Mouse (Mus musculus) spleen, adult 2 months (tissue): ENCODE measurements around the gene Samd4. TPM values are rescaled to one million over a fixed set of nuclear protein-coding genes. Genes with fewer than 3 reads are reported as not detected.

Experiments used
- DNase-seq, 2 experiments: peaks; one replicate each; pipeline versions ENCODE4 v3.0.0 to v3.0.0-alpha.2; 2012 to 2021; ENCODE audit warnings: low spot score in 2 of 2, low read depth in 1 of 2
- H3K27ac ChIP-seq: fragments of 200-500 bp; 2 replicates; pipeline ENCODE4 v1.5.1; 2012; ENCODE audit warnings: low read length, inconsistent platforms; ENCODE audit not compliant: insufficient read depth
- H3K27me3 ChIP-seq: fragments of 200-500 bp; 2 replicates; pipeline ENCODE4 v1.6.1; 2012; ENCODE audit warnings: mild to moderate bottlenecking, moderate library complexity, low read length, inconsistent platforms; ENCODE audit not compliant: control insufficient read depth, insufficient read depth
- H3K36me3 ChIP-seq: fragments of 200-500 bp; 2 replicates; pipeline ENCODE4 v1.6.1; 2012; ENCODE audit warnings: mild to moderate bottlenecking, low read length, inconsistent platforms; ENCODE audit not compliant: control insufficient read depth, insufficient read depth
- H3K4me1 ChIP-seq: fragments of 200-500 bp; 2 replicates; pipeline ENCODE4 v1.6.1; 2011; ENCODE audit warnings: inconsistent platforms; ENCODE audit not compliant: control insufficient read depth, insufficient read depth, insufficient read length
- H3K4me3 ChIP-seq: fragments of 200-500 bp; 2 replicates; pipeline ENCODE4 v1.5.1; 2011; ENCODE audit warnings: mild to moderate bottlenecking, inconsistent platforms; ENCODE audit not compliant: insufficient read depth, insufficient read length; ENCODE audit errors: extremely low read depth
- CTCF ChIP-seq: fragments of 200-500 bp; IDR thresholded peaks from 2 replicates; pipeline ENCODE4 v1.5.1; 2011; ENCODE audit warnings: mild to moderate bottlenecking, inconsistent platforms; ENCODE audit not compliant: insufficient read depth, insufficient read length, insufficient replicate concordance; ENCODE audit errors: extremely low read depth
- POLR2A ChIP-seq: fragments of 200-500 bp; IDR thresholded peaks from 2 replicates; pipeline ENCODE4 v1.6.1; 2011; ENCODE audit warnings: low read depth, low read length, inconsistent platforms
- WGBS: fragments of 180-500 bp; shearing (Covaris S2); methylation state at CpG from one replicate; pipeline ENCODE4 v1.1.7; 2018; 5-methylcytosine and 5-hydroxymethylcytosine counted together
- polyA plus RNA-seq: library from polyadenylated mRNA; depleted of rRNA; stranded (reverse); fragments of >200 nt; gene quantifications from 2 replicates; pipeline ENCODE4 v1.2.3, GENCODE M21; 2012

Samd4 gene
- polyA plus RNA-seq, 1 experiment = 3.7 TPM

DNA sequence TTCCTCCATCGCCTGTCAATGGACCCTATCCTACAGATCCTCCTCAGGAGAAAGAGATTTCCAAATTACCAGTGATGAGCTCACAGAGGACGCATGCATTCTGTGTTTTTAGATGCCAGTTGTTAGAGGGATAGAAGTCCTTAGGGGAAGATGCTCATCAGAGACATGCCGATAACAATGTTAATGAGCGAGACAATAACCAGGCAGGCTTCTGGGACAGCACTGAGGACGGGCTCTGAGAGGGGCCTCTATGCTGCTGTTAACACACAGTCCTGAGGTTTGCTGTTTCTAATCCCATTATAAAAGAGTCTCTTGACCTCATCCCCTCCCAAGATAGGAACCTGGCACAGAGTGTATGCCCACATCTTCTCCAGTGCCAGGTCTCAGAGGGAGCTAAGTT lies 171.2 kb downstream of the Samd4 start:
- no peaks in the 10 kb centered on the region for H3K27me3 ChIP-seq
- H3K4me3 ChIP-seq = no peak overlapping the region
- H3K4me1 ChIP-seq = no peaks in the 10 kb centered on the region
- H3K27ac ChIP-seq = no peak overlapping the region
- TF ChIP-seq CTCF (no peak), POLR2A (no peak)
- 90% methylated on average over 5 of the region's 5 CpGs for WGBS
- DNase-seq = no peak
- H3K36me3 ChIP-seq = no peaks in the 10 kb centered on the region

DNA sequence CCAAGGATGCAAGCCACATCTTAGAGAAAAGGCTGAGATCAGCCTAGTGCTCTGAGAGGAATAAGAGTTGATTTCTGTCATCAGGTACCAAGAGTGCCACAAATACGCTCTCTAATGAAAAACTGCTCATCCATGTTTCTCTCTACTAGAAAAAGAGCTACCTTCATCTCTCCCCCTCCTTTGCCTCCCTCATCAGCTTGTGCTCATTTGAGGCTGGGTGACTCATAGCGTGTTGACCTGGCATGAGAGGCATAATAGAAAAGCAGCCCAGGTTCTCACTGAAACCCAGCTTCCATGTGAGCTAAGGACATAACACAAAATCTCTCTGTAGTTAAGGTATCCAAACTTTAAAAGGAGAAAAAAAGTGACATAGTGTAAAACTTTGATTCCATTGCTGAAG lies 176.3 kb downstream of the Samd4 start:
- DNase-seq = no peak
- H3K4me1 ChIP-seq = no peaks in the 10 kb centered on the region
- 91% methylated on average over 2 of the region's 2 CpGs for WGBS
- H3K4me3 ChIP-seq = no peak overlapping the region
- no peaks in the 10 kb centered on the region for H3K27me3 ChIP-seq
- H3K27ac ChIP-seq = no peak overlapping the region
- TF ChIP-seq POLR2A (no peak), CTCF (no peak)
- no peaks in the 10 kb centered on the region for H3K36me3 ChIP-seq

DNA sequence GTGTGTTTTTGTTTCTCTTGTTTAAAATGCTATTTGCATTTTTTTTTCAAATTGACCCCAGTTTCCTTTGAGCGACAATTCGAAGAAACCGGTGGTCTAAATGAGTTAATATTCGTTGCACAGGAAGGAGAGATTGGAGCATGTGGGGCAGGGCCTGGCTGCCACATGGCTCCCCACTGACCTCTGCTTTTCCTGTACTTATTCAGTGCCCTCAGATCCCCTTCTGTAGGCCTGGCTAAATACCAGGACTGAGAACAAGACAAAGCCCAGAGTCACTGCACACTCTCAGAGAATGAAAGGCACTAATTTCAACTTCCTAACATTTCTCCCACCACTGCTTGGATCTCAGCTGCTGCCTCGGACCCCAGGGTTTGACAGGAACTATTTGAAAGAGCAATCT lies 182.4 kb downstream of the Samd4 start:
- Histone ChIP-seq H3K27ac (no peak overlapping the region), H3K36me3 (no peaks in the 10 kb centered on the region), H3K27me3 (no peaks in the 10 kb centered on the region), H3K4me1 (no peaks in the 10 kb centered on the region), H3K4me3 (no peak overlapping the region)
- WGBS = 17% methylated on average over 5 of the region's 5 CpGs
- TF ChIP-seq CTCF = no peak
- no peak for TF ChIP-seq POLR2A
- DNase-seq = no peak

DNA sequence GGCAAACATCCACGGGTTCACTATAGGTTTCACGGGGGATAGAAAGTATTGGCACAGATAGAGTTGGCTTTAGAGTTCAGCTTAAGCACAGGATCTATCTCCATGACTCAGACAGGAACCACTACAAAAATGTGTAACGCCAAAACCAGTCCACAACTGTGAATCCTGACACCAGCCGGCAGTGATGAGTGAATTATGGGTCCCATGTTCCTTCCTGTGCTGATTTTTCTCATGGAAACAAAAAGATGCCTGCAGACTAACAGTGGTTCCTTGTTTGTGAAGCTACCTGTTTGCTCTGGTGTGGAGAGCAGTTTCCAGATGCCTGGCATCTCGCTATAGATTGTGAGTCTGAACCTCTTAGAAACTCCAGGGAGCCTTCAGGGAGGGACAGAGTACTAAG lies 184.2 kb downstream of the Samd4 start:
- H3K4me1 ChIP-seq = no peaks in the 10 kb centered on the region
- WGBS = 55% methylated on average over 5 of the region's 5 CpGs

DNA sequence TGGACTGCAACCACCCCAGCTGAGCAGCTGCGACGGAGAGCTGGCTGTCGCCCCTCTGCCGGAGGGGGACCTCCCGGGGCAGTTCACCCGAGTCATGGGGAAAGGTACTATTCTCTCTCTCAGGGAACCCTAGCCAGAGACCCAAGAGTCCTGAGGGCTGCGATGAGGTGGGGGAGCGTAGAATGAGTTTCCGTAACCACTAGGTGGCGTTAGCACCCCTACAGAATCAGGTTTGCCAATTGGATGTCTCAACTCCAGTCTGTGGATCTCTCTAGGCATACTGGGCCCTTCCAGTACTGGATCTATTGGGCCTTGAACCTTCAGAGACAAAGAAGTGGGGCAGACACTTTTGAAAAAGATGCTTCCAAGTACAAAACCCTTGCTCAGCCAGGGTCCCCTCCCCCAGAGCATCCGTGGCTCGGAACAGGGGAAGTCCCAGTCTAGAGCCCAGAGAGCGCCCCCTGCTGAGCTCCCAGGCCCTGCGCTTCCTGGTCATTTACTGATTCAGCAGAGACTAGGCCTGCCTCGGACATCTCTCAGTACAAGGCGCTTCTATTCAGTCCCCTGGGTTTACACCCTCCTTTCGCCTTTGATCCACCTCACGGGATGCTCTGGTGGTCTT lies 191.5 kb downstream of the Samd4 start:
- DNase-seq = no peak
- Histone ChIP-seq H3K36me3 (no peaks in the 10 kb centered on the region), H3K4me1 (no peaks in the 10 kb centered on the region), H3K27me3 (no peaks in the 10 kb centered on the region), H3K4me3 (no peak overlapping the region), H3K27ac (no peak overlapping the region)
- WGBS = 84% methylated on average over 18 of the region's 18 CpGs
- TF ChIP-seq POLR2A = no peak
- TF ChIP-seq CTCF = no peak

More for the DNA sequence above, 184.2 kb downstream of the Samd4 start:
- Histone ChIP-seq H3K36me3 (no peaks in the 10 kb centered on the region), H3K4me3 (no peak overlapping the region), H3K27ac (no peak overlapping the region), H3K27me3 (no peaks in the 10 kb centered on the region)
- TF ChIP-seq POLR2A (no peak), CTCF (no peak)
- DNase-seq = no peak

DNA sequence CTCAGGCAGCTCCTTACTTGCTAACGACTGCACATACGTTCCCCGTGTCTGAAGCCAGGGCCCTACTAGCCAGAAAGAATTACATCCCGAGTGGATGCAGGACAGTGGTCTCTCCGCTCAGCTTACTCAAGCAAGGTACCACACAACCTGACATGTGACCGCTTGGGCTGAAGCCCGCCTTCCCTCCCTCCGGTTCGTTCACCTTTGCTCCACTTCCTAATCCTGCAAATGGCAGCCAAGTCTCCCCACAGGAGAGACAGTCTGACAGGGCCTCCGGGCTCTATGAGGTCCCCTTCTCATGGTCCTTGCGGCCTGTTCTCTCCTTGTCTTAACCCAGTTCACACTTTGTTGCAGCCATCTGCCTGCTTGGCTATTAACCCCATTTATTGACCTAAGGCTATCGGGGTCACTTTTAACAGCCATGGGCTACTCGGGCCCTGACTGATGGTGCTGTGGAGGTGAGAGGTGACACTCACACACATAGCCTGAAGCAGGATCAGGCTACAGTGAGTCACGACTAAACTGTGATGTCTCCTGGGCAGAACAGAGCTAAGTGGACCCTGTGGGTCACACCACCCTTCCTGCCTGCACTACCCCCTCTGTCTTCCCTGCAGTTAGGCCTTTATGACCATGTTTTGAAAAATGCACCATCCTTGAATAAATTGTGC lies 192.5 kb downstream of the Samd4 start:
- Histone ChIP-seq H3K27ac (no peak overlapping the region), H3K4me3 (no peak overlapping the region), H3K36me3 (no peaks in the 10 kb centered on the region), H3K4me1 (no peaks in the 10 kb centered on the region), H3K27me3 (no peaks in the 10 kb centered on the region)
- WGBS = 92% methylated on average over 14 of the region's 14 CpGs
- no peak for DNase-seq
- TF ChIP-seq POLR2A = no peak
- TF ChIP-seq CTCF = no peak

DNA sequence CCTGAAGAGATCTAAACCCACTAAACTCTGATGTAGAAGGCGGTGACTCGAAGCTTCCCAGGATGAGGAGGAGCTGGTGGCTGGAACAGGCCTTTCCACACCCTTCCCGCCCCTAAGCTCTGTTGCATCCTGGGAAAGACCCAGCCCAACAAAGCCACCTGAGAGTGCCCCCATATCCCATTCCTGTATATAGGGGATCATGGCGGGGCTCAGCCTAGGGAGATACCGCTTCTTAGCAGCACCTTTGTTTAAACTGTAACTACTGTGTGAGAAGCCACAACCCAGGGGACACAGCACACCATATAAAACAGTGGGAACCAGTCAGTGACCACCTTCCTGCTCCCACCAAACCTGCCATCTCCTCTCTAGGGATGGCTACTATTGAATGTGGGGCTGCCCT lies 193.2 kb downstream of the Samd4 start:
- TF ChIP-seq POLR2A (no peak), CTCF (no peak)
- Histone ChIP-seq H3K4me1 (no peaks in the 10 kb centered on the region), H3K27ac (no peak overlapping the region), H3K4me3 (no peak overlapping the region), H3K36me3 (no peaks in the 10 kb centered on the region), H3K27me3 (no peaks in the 10 kb centered on the region)
- DNase-seq = no peak
- 93% methylated on average over 5 of the region's 5 CpGs for WGBS
